Mouse (Mus musculus) spleen, postnatal 14 days (tissue): Measurements from ENCODE around the gene Olfr545.
A peak's percentile ranks its signal among the peaks of the same experiment; 100 is the strongest.

Experiments used
- DNase-seq, 2 experiments: peaks; one replicate each; pipeline ENCODE4 v3.0.0; 2021 to 2022; ENCODE audit warnings: low spot score in 2 of 2

Gene Olfr545

GRCm38 (mm10) chr7:102478926-102479325 is 20.4 kb downstream of the Olfr545 start:
- no peak for DNase-seq

GRCm38 (mm10) chr7:102478425-102478824 is 20.9 kb downstream of the Olfr545 start:
- DNase-seq, result no peak

- no peak for DNase-seq
Observed at GRCm38 (mm10) chr7:102477377-102477776, 22.0 kb downstream of the Olfr545 start.

- no peak for DNase-seq
Observed at GRCm38 (mm10) chr7:102476601-102477000, 22.8 kb downstream of the Olfr545 start.

GRCm38 (mm10) chr7:102472675-102473074 is 26.7 kb downstream of the Olfr545 start:
- no peak for DNase-seq

GRCm38 (mm10) chr7:102467566-102467965 is 31.8 kb downstream of the Olfr545 start:
- DNase-seq, result no peak

- no peak for DNase-seq
Observed at GRCm38 (mm10) chr7:102458618-102459380, 40.6 kb downstream of the Olfr545 start.

- DNase-seq, result no peak
Observed at GRCm38 (mm10) chr7:102446438-102446837, 52.9 kb downstream of the Olfr545 start.

- DNase-seq, result no peak
Observed at GRCm38 (mm10) chr7:102444301-102444700, 55.1 kb downstream of the Olfr545 start.

GRCm38 (mm10) chr7:102442432-102442831 is 56.9 kb downstream of the Olfr545 start:
- DNase-seq, result no peak

- DNase-seq, result peak; percentile 84 to 90
Observed at GRCm38 (mm10) chr7:102441657-102442391, 57.5 kb downstream of the Olfr545 start, which contains the start of gene Rrm1. Gene Rrm1 (plus strand): TSS chr7:102441695.
